Mouse (Mus musculus) splenic B cell, adult 2 months (primary cell): ENCODE measurements around the gene Khdrbs1.
A peak's percentile ranks its signal among the peaks of the same experiment; 100 is the strongest.
"Not testable (repeated sequence)": the region's sequence is repeated elsewhere in the genome, so short reads cannot be mapped to it uniquely, and the experiment has no call there.

Source experiments
- DNase-seq: peaks from one replicate; pipeline ENCODE4 v3.0.0-alpha.2; 2011; ENCODE audit warnings: low read depth, low spot score
- H3K27me3 ChIP-seq: 2 replicates; pipeline ENCODE4 v1.6.1; 2012; ENCODE audit warnings: mild to moderate bottlenecking, low read length, moderate library complexity, mixed read lengths; ENCODE audit not compliant: control insufficient read depth, poor library complexity, insufficient read depth, severe bottlenecking
- H3K36me3 ChIP-seq: 2 replicates; pipeline ENCODE4 v1.6.1; 2012; ENCODE audit warnings: mild to moderate bottlenecking, low read length, moderate library complexity, mixed read lengths; ENCODE audit not compliant: control insufficient read depth, poor library complexity, insufficient read depth, severe bottlenecking

The Khdrbs1 gene

DNA sequence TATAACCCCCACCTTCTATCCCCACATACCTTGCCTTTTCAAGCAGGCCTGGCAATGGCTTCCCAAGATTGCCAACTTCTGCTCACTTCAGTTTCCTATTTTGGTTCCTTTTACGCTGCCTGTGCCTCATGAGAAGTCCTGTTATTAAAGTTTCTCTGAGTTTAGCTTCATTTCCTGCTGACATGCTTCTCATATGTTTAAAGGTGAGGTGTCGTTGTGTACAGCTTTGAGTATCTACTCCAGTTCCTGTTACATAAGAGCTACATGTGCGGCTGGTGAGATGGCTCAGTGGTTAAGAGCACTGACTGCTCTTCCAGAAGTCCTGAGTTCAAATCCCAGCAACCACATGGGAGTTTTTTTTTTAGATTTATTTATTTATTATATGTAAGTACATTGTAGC, 23.2 kb upstream of the Khdrbs1 start:
- DNase-seq, result no peak
- H3K27me3 ChIP-seq, result no peaks in the 10 kb centered on the region

DNA sequence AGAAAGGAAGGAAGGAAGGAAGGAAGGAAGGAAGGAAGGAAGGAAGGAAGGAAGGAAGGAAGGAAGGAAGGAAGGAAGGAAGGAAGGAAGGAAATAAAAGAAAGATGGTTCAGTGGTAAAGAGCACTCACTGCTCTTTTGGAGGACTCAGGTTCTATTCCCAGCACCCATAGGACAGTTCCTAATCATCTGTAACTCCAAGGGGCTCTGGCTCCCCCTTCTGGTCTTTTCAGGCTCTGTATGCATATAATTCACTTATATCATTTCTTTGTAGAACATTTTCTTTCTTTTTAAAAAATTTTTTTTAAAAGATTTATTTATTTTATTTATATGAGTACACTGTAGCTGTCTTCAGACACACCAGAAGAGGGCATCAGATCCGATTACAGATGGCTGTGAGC, 20.4 kb upstream of the Khdrbs1 start:
- not testable (repeated sequence) for H3K36me3 ChIP-seq, H3K27me3 ChIP-seq
- DNase-seq, result peak; percentile 52

More for the DNA sequence above, 23.2 kb upstream of the Khdrbs1 start:
- H3K36me3 ChIP-seq, result no peaks in the 10 kb centered on the region

DNA sequence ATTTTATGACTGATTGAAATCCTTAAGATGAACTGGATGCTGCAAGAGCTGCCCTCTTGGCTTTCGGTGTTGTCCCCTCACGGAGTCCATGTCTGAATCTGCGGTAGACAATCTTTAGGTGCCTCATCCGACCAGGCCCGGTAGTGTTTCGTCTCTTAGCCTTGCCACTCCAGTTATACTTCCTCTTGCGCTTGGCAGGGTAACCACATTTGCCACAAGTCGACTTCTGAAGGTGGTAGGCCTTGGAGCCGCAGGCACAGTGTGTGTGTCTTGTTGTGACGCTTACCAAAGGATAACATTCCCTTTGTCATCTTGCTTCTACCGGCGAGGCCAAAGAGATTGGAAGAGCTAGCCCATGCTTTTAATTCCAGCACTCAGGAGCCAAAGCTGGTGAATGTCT, 19.5 kb upstream of the Khdrbs1 start:
- peak; percentile 80 for DNase-seq
- no peaks in the 10 kb centered on the region for H3K36me3 ChIP-seq
- no peaks in the 10 kb centered on the region for H3K27me3 ChIP-seq

DNA sequence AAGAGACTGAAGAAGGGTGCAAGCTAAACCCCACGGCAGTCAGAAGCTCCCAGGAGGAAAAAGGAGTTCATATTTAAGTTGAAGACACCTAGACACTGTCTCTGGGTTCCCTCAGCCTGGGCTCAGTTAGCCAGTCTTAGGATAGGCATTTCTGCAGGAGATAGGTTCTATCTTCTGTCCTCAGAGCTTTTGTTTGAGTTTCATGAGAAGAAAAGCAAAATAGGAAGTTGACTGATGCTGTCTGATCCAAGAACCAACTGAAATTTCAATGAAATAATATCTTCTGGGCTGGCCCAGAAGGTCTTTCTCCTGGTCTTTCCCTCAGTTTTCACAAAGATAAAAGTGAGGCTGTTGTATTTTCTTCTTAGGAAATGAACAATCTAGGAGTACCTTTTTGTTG, 13.4 kb upstream of the Khdrbs1 start:
- Histone ChIP-seq H3K27me3 (no peaks in the 10 kb centered on the region), H3K36me3 (no peaks in the 10 kb centered on the region)
- no peak for DNase-seq

DNA sequence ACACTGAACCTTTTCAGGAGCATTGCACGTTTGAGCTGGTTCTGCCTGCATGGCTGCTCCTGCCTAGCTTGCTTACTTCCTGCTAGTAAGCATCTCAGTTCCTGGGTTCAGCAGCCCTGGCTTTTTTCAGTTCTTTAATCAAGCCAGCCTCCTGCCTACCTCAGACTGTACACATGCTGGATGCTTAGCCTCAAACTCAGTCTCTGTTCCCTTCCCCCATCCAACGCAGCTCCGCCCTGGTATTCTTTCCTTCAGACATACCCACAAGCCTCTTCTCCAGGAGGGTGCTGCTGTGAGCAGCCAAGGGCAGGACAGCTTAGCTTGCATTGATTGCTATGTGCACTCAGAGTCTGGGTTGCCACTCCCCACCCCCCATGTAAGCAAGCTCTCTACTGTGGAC, 12.6 kb upstream of the Khdrbs1 start:
- Histone ChIP-seq H3K36me3 (no peaks in the 10 kb centered on the region), H3K27me3 (no peaks in the 10 kb centered on the region)
- DNase-seq, result peak; percentile 80

DNA sequence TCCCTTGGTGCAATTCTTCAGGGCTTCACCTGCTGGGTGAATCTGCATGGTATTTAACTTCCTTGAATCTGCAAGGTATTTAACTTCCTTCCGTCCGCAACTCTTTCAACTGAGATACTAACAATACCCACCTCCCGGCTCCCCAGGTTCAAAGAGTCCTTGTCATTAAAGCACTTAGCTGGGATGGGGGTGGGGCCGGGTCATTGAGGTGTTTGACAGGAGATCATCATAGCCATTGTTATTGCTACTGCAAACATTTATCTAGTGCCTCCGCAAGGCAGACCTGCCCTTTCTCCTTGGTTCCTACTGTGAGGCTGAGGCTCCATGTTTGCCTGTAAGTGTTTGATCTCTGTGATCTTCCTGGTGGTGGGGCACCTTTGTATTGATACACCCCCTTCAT, 8.3 kb upstream of the Khdrbs1 start:
- no peak for DNase-seq
- Histone ChIP-seq H3K36me3 (no peaks in the 10 kb centered on the region), H3K27me3 (no peaks in the 10 kb centered on the region)

DNA sequence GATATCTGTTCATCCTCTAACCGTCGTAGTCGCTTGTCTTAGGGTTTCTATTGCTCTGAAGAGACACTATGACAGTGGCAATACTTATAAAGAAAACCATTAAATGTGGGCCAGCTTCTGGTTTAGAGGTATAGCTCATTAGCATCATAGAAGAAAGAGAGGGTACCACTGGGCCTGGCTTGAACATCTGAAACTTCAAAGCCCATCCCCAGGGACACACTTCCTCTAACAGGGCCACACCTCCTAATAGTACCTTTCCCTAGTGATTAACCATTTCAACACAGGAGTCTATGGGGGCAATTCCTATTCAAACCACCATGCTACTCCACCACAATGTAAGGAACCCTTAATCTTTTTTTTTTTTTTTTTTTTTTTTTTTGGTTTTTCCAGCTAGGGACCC, 4.5 kb upstream of the Khdrbs1 start:
- Histone ChIP-seq H3K27me3 (no peaks in the 10 kb centered on the region), H3K36me3 (no peaks in the 10 kb centered on the region)
- DNase-seq, result peak; percentile 55

DNA sequence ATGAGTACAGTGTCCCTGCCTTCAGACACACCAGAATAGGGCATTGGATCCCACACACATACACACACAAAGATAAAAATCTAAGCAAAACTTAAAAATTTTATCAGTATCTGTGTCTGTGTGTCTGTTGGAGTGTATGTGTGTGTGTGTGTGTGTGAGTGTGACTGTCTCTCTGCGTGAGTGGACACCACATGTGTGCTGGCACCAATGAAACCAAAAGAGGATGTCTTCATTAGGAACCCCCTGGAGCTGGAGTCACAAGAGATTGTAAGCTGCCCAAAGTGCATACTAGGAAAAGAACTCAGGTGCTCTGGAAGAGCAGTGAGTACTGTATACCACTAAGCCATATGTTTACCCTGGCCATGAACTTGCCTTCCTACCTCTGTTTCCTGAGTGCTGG, 4.0 kb upstream of the Khdrbs1 start:
- H3K27me3 ChIP-seq, result no peaks in the 10 kb centered on the region
- peak; percentile 77 for DNase-seq
- no peaks in the 10 kb centered on the region for H3K36me3 ChIP-seq

DNA sequence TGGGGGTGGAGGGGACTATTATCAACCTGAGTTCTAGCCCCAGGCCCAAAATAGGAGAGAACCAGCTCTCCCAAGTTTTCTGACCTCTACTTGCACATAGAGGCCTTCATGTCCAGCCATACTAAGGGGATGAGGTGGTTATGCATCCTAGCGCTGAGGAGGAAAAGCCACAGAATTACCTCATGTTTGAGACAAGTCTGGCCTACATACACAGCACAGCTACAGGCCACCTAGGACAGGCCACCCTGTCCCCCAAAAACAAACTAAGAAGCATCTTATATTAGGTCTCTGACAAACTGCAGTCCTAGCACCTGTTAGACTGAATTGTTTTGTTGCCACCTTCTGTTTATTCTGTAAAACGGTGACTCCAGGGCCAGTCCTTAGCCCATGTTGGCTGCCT, 1.4 kb upstream of the Khdrbs1 start:
- no peaks in the 10 kb centered on the region for H3K27me3 ChIP-seq
- 0 out of 2 replicates have a peak, but pooled peaks cover 2% of the 10 kb centered on the region for H3K36me3 ChIP-seq
- DNase-seq, result no peak

DNA sequence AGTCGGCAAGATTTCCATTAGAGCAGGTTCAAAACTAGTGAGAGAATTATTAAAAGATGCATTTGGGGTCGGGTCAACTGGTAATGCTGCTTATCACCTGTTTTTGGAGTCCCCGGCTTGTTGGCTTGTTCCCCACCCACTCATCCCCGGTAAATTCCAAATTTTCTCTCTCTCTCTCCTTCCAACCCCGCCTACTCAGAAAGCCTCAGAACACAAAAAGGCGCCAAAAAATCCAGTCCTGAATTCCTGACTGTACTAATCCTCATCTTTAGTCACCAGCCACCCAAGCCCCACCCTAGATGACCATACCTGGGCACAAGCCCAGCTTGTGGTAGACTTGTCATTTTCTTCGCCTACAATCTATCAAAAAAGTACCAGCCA, 897 bp upstream of the Khdrbs1 start:
- Histone ChIP-seq H3K36me3 (0 out of 2 replicates have a peak, but pooled peaks cover 2% of the 10 kb centered on the region), H3K27me3 (no peaks in the 10 kb centered on the region)
- no peak for DNase-seq

DNA sequence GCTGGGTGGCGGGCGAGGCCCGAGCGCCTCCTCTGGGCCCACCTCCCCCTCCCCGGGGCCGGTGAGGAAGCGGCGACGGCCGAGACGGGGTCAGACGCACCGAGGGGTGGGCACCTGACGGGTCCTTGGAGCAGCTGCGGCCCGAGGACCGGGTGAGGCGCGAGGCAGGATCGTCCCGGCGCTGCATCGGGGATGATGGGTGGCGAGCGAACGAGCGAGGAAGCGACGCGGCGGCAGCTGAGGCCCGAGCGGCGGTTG, 200 bp downstream of the Khdrbs1 start:
- DNase-seq, result no peak
- H3K27me3 ChIP-seq, result no peaks in the 10 kb centered on the region
- 0 out of 2 replicates have a peak, but pooled peaks cover 2% of the 10 kb centered on the region for H3K36me3 ChIP-seq

DNA sequence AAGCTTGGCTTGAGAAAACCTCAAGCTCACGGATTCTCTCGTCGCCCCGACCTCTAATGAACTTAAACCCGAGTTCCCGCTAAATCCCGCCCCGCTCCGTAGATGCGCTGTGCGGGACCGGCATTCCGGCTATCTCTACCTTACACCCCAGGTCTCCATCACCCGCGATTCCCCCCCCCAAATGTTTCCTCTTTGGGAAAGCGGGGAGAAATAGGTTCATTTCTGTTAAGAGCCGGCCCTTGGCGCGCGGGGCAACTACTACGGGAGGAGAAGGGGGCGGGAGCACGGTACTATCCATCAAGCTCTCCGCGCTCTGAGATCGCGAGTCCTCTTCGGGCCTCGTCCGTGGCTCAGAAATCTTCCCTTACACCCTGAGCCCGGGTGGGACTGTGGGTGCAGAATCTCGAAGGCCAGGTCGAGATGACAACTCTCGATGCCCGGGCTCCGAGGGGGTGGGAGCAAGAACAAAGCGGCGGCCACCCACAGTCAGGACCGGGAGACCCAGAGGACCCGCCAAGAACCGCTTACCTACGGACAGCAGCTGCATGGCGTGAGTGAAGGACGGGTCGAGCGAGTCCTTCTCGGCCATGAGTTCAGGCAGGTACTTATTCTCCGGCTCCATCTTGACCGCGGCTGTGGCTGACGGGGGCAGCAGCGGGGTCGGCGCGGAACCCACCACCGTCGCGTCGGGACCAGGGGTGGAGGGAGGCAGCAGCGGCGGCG, 691 bp downstream of the Khdrbs1 start:
- DNase-seq, result peak; percentile 42
- Histone ChIP-seq H3K27me3 (no peaks in the 10 kb centered on the region), H3K36me3 (0 out of 2 replicates have a peak, but pooled peaks cover 2% of the 10 kb centered on the region)

DNA sequence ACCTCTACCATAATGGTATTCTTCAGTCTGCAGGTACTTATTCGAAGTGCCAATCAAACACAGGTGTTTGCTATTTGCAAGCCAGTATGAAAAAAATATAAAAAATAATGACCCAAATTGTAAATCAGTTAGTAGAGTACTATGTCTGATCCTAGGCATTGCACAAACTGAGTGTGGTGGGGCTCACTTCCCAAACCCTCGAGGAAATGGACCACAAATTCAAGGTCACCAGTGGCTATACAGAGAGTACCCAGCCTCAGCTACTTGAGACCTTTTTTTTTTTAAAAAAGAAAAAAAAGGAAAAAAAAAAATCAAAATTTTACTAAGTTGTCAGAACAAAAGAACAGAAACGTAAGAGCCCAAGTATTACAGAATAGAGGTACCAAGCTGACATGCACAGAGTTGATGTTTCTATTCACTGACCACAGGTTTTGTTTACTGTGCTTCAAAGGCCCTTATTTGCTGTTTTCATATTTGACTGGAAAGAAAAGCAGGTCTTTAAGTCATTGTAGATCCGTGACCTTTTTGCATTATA, 2.9 kb downstream of the Khdrbs1 start:
- DNase-seq, result no peak
- Histone ChIP-seq H3K36me3 (0 out of 2 replicates have a peak, but pooled peaks cover 2% of the 10 kb centered on the region), H3K27me3 (no peaks in the 10 kb centered on the region)

DNA sequence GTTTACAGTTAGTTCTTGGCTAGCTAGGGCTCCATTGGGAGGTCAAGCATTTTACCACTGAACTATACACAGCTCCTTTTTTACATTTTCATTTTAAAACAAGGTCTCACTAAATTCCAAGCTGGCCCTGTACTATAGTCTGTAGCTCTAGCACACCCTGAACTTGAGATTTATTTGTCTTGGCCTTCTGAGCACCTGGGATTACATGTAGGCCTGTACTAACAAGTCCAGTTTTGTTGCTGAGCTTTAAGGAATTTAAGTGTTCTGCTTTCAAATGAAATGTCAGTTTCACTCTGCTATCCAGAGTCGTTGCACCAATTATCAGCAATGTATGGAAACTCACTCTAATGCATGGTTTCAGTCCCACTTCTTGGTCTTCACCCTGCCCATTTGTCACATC, 5.9 kb downstream of the Khdrbs1 start:
- Histone ChIP-seq H3K27me3 (no peaks in the 10 kb centered on the region), H3K36me3 (0 out of 2 replicates have a peak, but pooled peaks cover 2% of the 10 kb centered on the region)
- DNase-seq, result no peak

DNA sequence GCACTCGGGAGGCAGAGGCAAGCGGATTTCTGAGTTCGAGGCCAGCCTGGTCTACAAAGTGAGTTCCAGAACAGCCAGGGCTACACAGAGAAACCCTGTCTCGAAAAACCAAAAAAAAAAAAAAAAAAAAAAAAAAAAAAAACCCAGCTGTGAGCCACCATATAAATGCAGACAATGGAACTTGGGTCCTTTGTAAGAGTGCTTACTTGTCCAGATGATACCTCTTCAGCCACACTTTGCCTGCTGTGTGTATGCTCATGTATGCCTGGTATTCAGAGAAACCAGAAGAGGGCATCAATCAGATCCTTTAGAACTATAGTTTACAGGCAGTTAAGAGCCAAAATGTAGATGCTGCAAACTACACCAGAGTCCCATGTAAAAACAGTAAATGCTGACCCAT, 6.6 kb downstream of the Khdrbs1 start:
- not testable (repeated sequence) for H3K27me3 ChIP-seq, DNase-seq, H3K36me3 ChIP-seq

DNA sequence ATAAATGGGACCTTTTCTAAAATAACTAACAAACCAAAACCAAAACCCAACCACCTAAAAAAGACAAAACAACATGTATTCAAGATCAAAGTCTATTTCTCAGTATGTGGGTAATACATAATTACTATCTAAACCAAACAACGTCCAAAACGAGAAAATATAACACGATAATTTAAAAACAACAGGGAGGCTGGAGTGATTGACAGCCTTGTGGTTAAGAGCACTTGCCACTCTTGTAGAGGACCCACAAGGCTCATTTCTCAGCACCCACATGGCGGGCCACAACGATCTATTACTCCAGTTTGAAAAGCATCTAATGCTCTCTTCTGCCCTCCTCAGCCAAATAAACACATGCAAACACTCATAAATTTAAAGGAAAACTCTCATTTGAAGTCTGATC, 10.7 kb downstream of the Khdrbs1 start:
- no peak for DNase-seq
- no peaks in the 10 kb centered on the region for H3K27me3 ChIP-seq
- H3K36me3 ChIP-seq, result peaks cover 10% of the 10 kb centered on the region
